Mouse (Mus musculus) kidney, adult 2 months (tissue): ENCODE measurements around the gene Acss1. TPM values are rescaled to one million over a fixed set of nuclear protein-coding genes. Genes with fewer than 3 reads are reported as not detected.

Experiments used
- DNase-seq: peaks from one replicate; pipeline ENCODE4 v3.0.0; 2021
- H3K27ac ChIP-seq: fragments of 200-500 bp; 2 replicates; pipeline ENCODE4 v1.5.1; 2012; ENCODE audit warnings: low read depth, low read length, control low read depth, inconsistent platforms; ENCODE audit not compliant: insufficient read depth
- H3K27me3 ChIP-seq: fragments of 200-500 bp; replicated peaks from 2 replicates; pipeline ENCODE4 v1.6.1; 2012; ENCODE audit warnings: mild to moderate bottlenecking, moderate library complexity, low read length, inconsistent platforms; ENCODE audit not compliant: control insufficient read depth, insufficient read depth
- H3K36me3 ChIP-seq: fragments of 200-500 bp; 2 replicates; pipeline ENCODE4 v1.6.1; 2012; ENCODE audit warnings: mild to moderate bottlenecking, moderate library complexity, low read length, inconsistent platforms; ENCODE audit not compliant: control insufficient read depth, insufficient read depth
- H3K4me1 ChIP-seq: fragments of 200-500 bp; 2 replicates; pipeline ENCODE4 v1.6.1; 2011; ENCODE audit warnings: low read length; ENCODE audit not compliant: control insufficient read depth, insufficient read depth
- H3K4me3 ChIP-seq: fragments of 200-500 bp; 2 replicates; pipeline ENCODE4 v1.5.1; 2011; ENCODE audit warnings: mild to moderate bottlenecking, low read depth, low read length, control low read depth; ENCODE audit not compliant: insufficient read depth
- CTCF ChIP-seq: fragments of 200-500 bp; conservative IDR thresholded peaks from 2 replicates; pipeline ENCODE4 v1.5.1; 2011; ENCODE audit warnings: low read depth, mild to moderate bottlenecking, control low read depth, low read length, moderate library complexity, mixed read lengths; ENCODE audit not compliant: insufficient read depth, insufficient read length
- POLR2A ChIP-seq: fragments of 200-500 bp; IDR thresholded peaks from one replicate; pipeline ENCODE4 v1.6.1; 2011; ENCODE audit warnings: low read depth, low read length, control low read depth
- WGBS: fragments of 180-500 bp; shearing (Covaris S2); methylation state at CpG from one replicate; pipeline ENCODE4 v1.1.7; 2018; 5-methylcytosine and 5-hydroxymethylcytosine counted together
- polyA plus RNA-seq: library from polyadenylated mRNA; depleted of rRNA; stranded (reverse); fragments of >200 nt; gene quantifications from 2 replicates; pipeline ENCODE4 v1.2.3, GENCODE M21; 2012

Acss1 gene
- polyA plus RNA-seq, 1 experiment, result 461 TPM

DNA sequence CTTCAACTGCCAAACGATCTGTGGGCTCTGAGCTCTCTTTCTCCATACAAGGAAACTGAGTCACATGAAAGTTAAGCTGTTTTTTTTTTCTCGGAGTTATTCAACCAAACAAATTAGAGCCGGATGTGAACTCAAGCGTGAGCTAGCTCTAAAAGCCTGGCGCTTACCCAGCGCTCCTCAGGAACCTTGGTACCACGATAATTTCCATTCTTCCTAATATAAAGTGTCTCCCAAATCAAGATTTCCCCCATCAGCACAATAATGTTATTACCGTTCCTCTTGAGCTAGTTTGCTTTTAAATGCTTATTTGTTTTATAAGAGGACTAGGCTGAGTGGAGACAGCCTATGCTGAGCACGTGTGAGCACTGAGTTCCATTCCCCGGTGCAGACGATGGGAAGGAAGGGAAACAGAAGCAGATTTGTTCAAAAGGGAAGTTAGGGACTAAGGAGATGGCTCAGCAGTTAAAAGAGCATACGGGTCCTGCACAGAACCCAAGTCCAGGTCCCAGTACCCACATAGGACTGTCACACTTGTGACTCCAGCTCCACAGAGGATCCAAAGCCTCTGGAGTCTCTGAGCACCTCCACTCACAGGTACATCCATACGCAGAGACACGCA, 20.5 kb downstream of the Acss1 start:
- Histone ChIP-seq H3K4me1 (peaks cover 18% of the 10 kb centered on the region), H3K4me3 (no peak overlapping the region), H3K36me3 (no peaks in the 10 kb centered on the region), H3K27me3 (no peaks in the 10 kb centered on the region), H3K27ac (peak overlapping the region; percentile 82)
- TF ChIP-seq CTCF, result no peak
- no peak for TF ChIP-seq POLR2A
- peak; percentile 76 for DNase-seq
- 47% methylated on average over 14 of the region's 14 CpGs for WGBS

DNA sequence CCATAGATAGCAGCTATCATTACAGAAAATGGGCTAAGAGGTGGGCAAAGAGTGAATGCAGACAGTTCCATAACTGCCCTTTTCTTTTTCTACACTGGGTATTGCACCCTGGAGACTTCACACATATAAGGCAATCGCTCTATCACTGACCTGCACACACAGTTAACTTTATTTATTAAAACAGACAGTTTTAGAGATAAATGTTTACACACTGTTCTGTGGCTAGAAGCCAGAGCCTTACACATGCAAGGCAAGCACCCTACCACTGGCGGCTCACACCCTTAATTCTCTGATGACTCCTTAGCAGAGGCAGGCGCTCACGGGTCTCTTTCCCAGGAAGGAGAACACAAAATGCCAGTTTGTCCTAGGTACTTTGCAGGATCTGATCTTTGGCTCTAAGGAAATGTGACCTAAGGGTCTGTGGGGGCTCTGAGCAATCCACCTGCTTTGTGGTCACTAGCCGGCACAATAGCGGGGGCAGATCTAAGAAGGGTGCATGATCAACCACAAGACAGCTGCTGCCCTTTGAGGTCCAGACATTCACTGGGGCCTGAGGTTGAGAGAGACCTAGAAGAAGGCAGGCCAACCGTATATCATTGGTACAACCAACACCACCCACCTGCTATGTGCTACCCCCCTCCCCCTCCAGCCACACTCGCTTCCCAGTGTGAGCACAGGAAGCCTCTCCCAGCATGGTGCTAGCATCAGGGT, 21.7 kb downstream of the Acss1 start:
- no peak for DNase-seq
- H3K27ac ChIP-seq, result no peak overlapping the region; the same call in 1 of the 2 replicates
- peaks cover 18% of the 10 kb centered on the region for H3K4me1 ChIP-seq
- no peak overlapping the region for H3K4me3 ChIP-seq
- TF ChIP-seq POLR2A (no peak), CTCF (no peak)
- WGBS, result 71% methylated on average over 8 of the region's 8 CpGs
- H3K36me3 ChIP-seq, result no peaks in the 10 kb centered on the region
- no peaks in the 10 kb centered on the region for H3K27me3 ChIP-seq

DNA sequence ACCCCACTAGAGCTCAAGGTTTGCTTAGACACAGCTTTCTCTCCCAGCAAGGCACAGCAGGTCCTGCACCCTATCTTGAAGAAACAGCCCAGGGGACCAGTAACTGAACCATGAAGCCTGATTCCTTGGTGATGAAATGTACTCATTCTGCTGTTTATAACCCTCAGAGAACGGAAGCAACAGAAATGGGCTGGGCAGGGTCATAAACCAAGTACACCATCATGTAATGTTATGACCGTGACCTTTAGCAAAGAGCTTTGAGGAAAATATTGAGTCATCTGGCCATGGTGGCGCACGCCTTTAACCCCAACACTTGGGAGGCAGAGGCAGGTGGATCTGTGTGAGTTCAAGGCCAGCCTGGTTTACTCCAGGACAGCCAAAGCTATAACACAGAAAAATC, 23.1 kb downstream of the Acss1 start:
- Histone ChIP-seq H3K27me3 (no peaks in the 10 kb centered on the region), H3K4me1 (peaks cover 16% of the 10 kb centered on the region), H3K4me3 (no peak overlapping the region), H3K36me3 (no peaks in the 10 kb centered on the region), H3K27ac (no peak overlapping the region)
- TF ChIP-seq CTCF, result no peak
- no peak for TF ChIP-seq POLR2A
- no peak for DNase-seq
- 60% methylated on average over 4 of the region's 4 CpGs for WGBS

DNA sequence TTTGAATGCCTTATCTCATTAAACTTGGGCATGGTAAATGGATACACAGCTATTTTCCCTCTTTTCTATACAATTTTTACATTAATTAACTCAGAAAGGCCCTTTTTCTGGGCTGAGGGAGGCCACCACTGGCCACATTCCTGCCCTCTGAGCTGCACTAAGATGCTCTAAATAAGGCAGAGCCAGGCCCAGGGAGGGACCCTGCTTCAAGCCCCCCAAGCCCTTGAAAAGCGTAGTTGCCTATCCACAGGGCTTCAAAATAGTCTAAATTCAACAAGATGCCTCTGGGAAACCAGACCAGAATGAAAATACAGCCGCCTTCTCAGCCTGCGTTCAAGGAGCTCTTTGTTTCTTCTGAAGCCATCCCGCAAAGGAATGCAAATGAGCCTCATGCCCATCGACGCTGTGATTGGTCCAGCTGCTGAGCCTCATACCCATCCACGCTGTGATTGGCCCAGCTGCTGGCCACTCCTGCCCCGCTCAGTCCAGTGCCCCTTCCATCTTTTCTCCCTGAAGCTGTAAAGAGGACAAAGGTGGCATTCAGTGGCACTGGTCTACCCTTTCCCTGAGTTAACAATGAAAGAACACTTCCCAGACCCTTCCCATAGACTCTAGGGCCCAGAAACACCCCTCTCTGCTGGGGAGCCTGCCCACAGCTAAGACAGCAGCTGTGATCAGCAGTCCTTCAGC, 24.4 kb downstream of the Acss1 start:
- Histone ChIP-seq H3K4me3 (no peak overlapping the region), H3K4me1 (peaks cover 16% of the 10 kb centered on the region), H3K27me3 (no peaks in the 10 kb centered on the region), H3K36me3 (no peaks in the 10 kb centered on the region), H3K27ac (no peak overlapping the region)
- no peak for DNase-seq
- 82% methylated on average over 8 of the region's 8 CpGs for WGBS
- no peak for TF ChIP-seq CTCF
- TF ChIP-seq POLR2A, result no peak

GRCm38 (mm10) chr2:150643166-150643565, 25.1 kb downstream of the Acss1 start:
- H3K36me3 ChIP-seq, result no peaks in the 10 kb centered on the region

GRCm38 (mm10) chr2:150638370-150638733, 29.9 kb downstream of the Acss1 start:
- no peaks in the 10 kb centered on the region for H3K4me1 ChIP-seq
- no peak for DNase-seq
- no peak overlapping the region for H3K27ac ChIP-seq
- WGBS, result 72% methylated on average over 2 of the region's 2 CpGs
- no peaks in the 10 kb centered on the region for H3K27me3 ChIP-seq
- TF ChIP-seq CTCF (no peak), POLR2A (no peak)
- H3K36me3 ChIP-seq, result no peaks in the 10 kb centered on the region
- no peak overlapping the region for H3K4me3 ChIP-seq

More at GRCm38 (mm10) chr2:150643166-150643565, 25.1 kb downstream of the Acss1 start:
- DNase-seq, result no peak
- TF ChIP-seq POLR2A (no peak), CTCF (no peak)
- Histone ChIP-seq H3K4me3 (no peak overlapping the region), H3K27me3 (no peaks in the 10 kb centered on the region), H3K4me1 (peaks cover 10% of the 10 kb centered on the region), H3K27ac (no peak overlapping the region)
- WGBS, result 94% methylated on average over 1 of the region's 1 CpGs
